Mouse (Mus musculus): ENCODE data around the gene Cep112. TPM values are rescaled to one million over a fixed set of nuclear protein-coding genes. Genes with fewer than 3 reads are reported as not detected.

The Cep112 gene
- total RNA-seq, 2 experiments from 2014 or later: 0.12 TPM; not detected in 1

- no peak for ATAC-seq (replicated peaks; ENCODE audit: poor library complexity)
Measured at GRCm38 (mm10) chr11:108777158-108777557, 352.2 kb downstream of the Cep112 start.

GRCm38 (mm10) chr11:108780271-108781250, 355.6 kb downstream of the Cep112 start:
- no peak for ATAC-seq (replicated peaks; ENCODE audit: poor library complexity)

- ATAC-seq (replicated peaks; ENCODE audit: poor library complexity): no peak
Measured at GRCm38 (mm10) chr11:108798398-108798797, 373.4 kb downstream of the Cep112 start.

GRCm38 (mm10) chr11:108799695-108800094, 374.7 kb downstream of the Cep112 start:
- ATAC-seq (replicated peaks; ENCODE audit: poor library complexity): no peak

GRCm38 (mm10) chr11:108804030-108804429, 379.0 kb downstream of the Cep112 start:
- no peak for ATAC-seq (replicated peaks; ENCODE audit: poor library complexity)

- ATAC-seq (replicated peaks; ENCODE audit: poor library complexity): no peak
Measured at GRCm38 (mm10) chr11:108805947-108806346, 381.0 kb downstream of the Cep112 start.

GRCm38 (mm10) chr11:108809626-108810025, 384.6 kb downstream of the Cep112 start:
- no peak for ATAC-seq (replicated peaks; ENCODE audit: poor library complexity)

- no peak for ATAC-seq (replicated peaks; ENCODE audit: poor library complexity)
Measured at GRCm38 (mm10) chr11:108821771-108822170, 396.8 kb downstream of the Cep112 start.

- ATAC-seq (replicated peaks; ENCODE audit: poor library complexity): no peak
Measured at GRCm38 (mm10) chr11:108822257-108822656, 397.3 kb downstream of the Cep112 start.

- ATAC-seq (replicated peaks; ENCODE audit: poor library complexity): no peak
Measured at GRCm38 (mm10) chr11:108827321-108827720, 402.3 kb downstream of the Cep112 start.

- ATAC-seq (replicated peaks; ENCODE audit: poor library complexity): no peak
Measured at GRCm38 (mm10) chr11:108828374-108829025, 403.5 kb downstream of the Cep112 start.

GRCm38 (mm10) chr11:108836706-108837105, 411.7 kb downstream of the Cep112 start:
- no peak for ATAC-seq (replicated peaks; ENCODE audit: poor library complexity)

GRCm38 (mm10) chr11:108840195-108840594, 415.2 kb downstream of the Cep112 start:
- no peak for ATAC-seq (replicated peaks; ENCODE audit: poor library complexity)

- ATAC-seq (replicated peaks; ENCODE audit: poor library complexity): no peak
Measured at GRCm38 (mm10) chr11:108842765-108843164, 417.8 kb downstream of the Cep112 start.

GRCm38 (mm10) chr11:108845971-108846370, 421.0 kb downstream of the Cep112 start:
- ATAC-seq (replicated peaks; ENCODE audit: poor library complexity): no peak

GRCm38 (mm10) chr11:108846479-108846878, 421.5 kb downstream of the Cep112 start:
- ATAC-seq (replicated peaks; ENCODE audit: poor library complexity): no peak

- ATAC-seq (replicated peaks; ENCODE audit: poor library complexity): no peak
Measured at GRCm38 (mm10) chr11:108851771-108852170, 426.8 kb downstream of the Cep112 start.

GRCm38 (mm10) chr11:108857254-108857653, 432.3 kb downstream of the Cep112 start:
- no peak for ATAC-seq (replicated peaks; ENCODE audit: poor library complexity)

GRCm38 (mm10) chr11:108857678-108858338, 432.8 kb downstream of the Cep112 start:
- no peak for ATAC-seq (replicated peaks; ENCODE audit: poor library complexity)

GRCm38 (mm10) chr11:108858339-108858804, 433.4 kb downstream of the Cep112 start:
- no peak for ATAC-seq (replicated peaks; ENCODE audit: poor library complexity)

GRCm38 (mm10) chr11:108858846-108859245, 433.9 kb downstream of the Cep112 start:
- ATAC-seq (replicated peaks; ENCODE audit: poor library complexity): no peak
